Mouse (Mus musculus): ENCODE measurements around the gene Rxfp3. TPM values are rescaled to one million over a fixed set of nuclear protein-coding genes. Genes with fewer than 3 reads are reported as not detected.

Rxfp3 gene
- polyA plus RNA-seq, 1 experiment from 2014 or later, result 0.06 TPM

DNA sequence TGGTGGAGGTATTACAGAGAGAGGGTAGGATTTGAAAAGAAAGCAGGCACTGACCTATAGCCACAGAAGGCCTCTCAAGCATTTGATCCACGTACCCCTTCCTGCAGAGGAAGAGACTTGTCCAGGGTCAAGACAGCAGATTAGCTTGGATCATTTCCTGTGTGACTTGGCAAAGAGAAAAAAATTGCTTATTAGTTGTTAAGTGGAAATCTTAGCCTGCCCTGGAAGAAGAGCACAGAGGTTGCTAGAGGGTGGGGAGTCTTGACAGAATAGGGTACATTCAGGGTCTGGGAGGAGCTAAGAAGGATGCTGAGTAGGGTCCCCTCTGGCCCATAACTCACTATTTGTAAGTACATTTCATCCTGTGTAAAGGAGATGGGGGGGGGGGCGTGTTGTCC, 26.4 kb upstream of the Rxfp3 start:
- no peaks in the 10 kb centered on the region for H3K9me3 ChIP-seq (replicated peaks)
- no peaks in the 10 kb centered on the region for H3K36me3 ChIP-seq
- H3K27me3 ChIP-seq (replicated peaks), result no peaks in the 10 kb centered on the region
- 25% methylated on average over 2 of the region's 2 CpGs for WGBS
- no peak overlapping the region for H3K9ac ChIP-seq
- H3K4me1 ChIP-seq (replicated peaks), result peaks cover 19% of the 10 kb centered on the region
- peak; percentile 36 for ATAC-seq (ENCODE audit: insufficient number of reproducible peaks, low FRiP score)
- peak overlapping the region; percentile 45 for H3K4me3 ChIP-seq
- H3K4me2 ChIP-seq, result peak overlapping the region; percentile 88
- peak overlapping the region; percentile 44; the same call in 1 of the 2 replicates for H3K27ac ChIP-seq (ENCODE audit: poor library complexity, severe bottlenecking)

GRCm38 (mm10) chr15:11062903-11063302, 25.1 kb upstream of the Rxfp3 start:
- Histone ChIP-seq H3K27me3 (replicated peaks) (no peaks in the 10 kb centered on the region), H3K9ac (no peak overlapping the region), H3K4me3 (no peak overlapping the region), H3K4me1 (replicated peaks) (peaks cover 19% of the 10 kb centered on the region), H3K9me3 (replicated peaks) (no peaks in the 10 kb centered on the region), H3K4me2 (no peak overlapping the region), H3K27ac (ENCODE audit: poor library complexity, severe bottlenecking) (no peak overlapping the region), H3K36me3 (no peaks in the 10 kb centered on the region)
- WGBS, result 72% methylated on average over 1 of the region's 1 CpGs
- ATAC-seq (ENCODE audit: insufficient number of reproducible peaks, low FRiP score), result no peak

- Histone ChIP-seq H3K9me3 (replicated peaks) (no peaks in the 10 kb centered on the region), H3K27ac (ENCODE audit: poor library complexity, severe bottlenecking) (no peak overlapping the region), H3K9ac (no peak overlapping the region), H3K27me3 (replicated peaks) (no peaks in the 10 kb centered on the region), H3K4me2 (no peak overlapping the region), H3K4me3 (no peak overlapping the region), H3K4me1 (replicated peaks) (no peaks in the 10 kb centered on the region), H3K36me3 (no peaks in the 10 kb centered on the region)
- WGBS, result 61% methylated on average over 7 of the region's 7 CpGs
- ATAC-seq (ENCODE audit: insufficient number of reproducible peaks, low FRiP score), result no peak
These were observed 16.8 kb upstream of the Rxfp3 start for GRCm38 (mm10) chr15:11054440-11055080.

GRCm38 (mm10) chr15:11053678-11054439, 16.1 kb upstream of the Rxfp3 start:
- Histone ChIP-seq H3K4me3 (no peak overlapping the region), H3K9ac (no peak overlapping the region), H3K36me3 (no peaks in the 10 kb centered on the region), H3K27ac (ENCODE audit: poor library complexity, severe bottlenecking) (no peak overlapping the region), H3K27me3 (replicated peaks) (no peaks in the 10 kb centered on the region), H3K9me3 (replicated peaks) (no peaks in the 10 kb centered on the region), H3K4me1 (replicated peaks) (no peaks in the 10 kb centered on the region), H3K4me2 (no peak overlapping the region)
- 62% methylated on average over 10 of the region's 10 CpGs for WGBS
- no peak for ATAC-seq (ENCODE audit: insufficient number of reproducible peaks, low FRiP score)

- Histone ChIP-seq H3K9me3 (replicated peaks) (no peaks in the 10 kb centered on the region), H3K27me3 (replicated peaks) (peaks cover 6% of the 10 kb centered on the region), H3K4me1 (replicated peaks) (no peaks in the 10 kb centered on the region), H3K9ac (no peak overlapping the region), H3K36me3 (no peaks in the 10 kb centered on the region), H3K4me2 (no peak overlapping the region), H3K27ac (ENCODE audit: poor library complexity, severe bottlenecking) (no peak overlapping the region), H3K4me3 (no peak overlapping the region)
- 71% methylated on average over 5 of the region's 5 CpGs for WGBS
- no peak for ATAC-seq (ENCODE audit: insufficient number of reproducible peaks, low FRiP score)
These were observed 5.0 kb upstream of the Rxfp3 start for GRCm38 (mm10) chr15:11042828-11043227.

DNA sequence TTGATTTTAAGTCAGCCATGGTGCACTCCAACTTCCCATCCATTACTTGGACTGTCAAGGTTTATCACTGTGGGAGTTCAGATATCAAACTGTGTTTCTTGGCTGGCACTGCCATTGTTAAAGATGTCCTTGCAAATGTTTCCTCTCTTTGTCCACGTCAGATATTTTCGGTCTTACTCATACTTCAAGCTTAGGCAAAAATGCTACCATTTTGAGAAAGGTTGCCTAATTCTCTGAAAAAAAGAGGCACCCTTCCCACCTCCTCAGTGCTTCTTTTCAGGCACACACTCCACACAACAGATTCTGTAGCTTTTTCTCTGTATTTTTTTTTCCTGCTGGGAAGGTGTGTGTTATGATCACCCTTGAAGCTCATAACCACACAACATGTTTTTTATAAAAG, 3.4 kb upstream of the Rxfp3 start:
- H3K4me2 ChIP-seq, result no peak overlapping the region
- no peak overlapping the region for H3K4me3 ChIP-seq
- peaks cover 14% of the 10 kb centered on the region for H3K4me1 ChIP-seq (replicated peaks)
- no peaks in the 10 kb centered on the region for H3K36me3 ChIP-seq
- H3K27ac ChIP-seq (ENCODE audit: poor library complexity, severe bottlenecking), result no peak overlapping the region
- 69% methylated on average over 2 of the region's 2 CpGs for WGBS
- H3K9ac ChIP-seq, result no peak overlapping the region
- ATAC-seq (ENCODE audit: insufficient number of reproducible peaks, low FRiP score), result no peak
- peaks cover 22% of the 10 kb centered on the region for H3K27me3 ChIP-seq (replicated peaks)
- H3K9me3 ChIP-seq (replicated peaks), result no peaks in the 10 kb centered on the region

GRCm38 (mm10) chr15:11040067-11040466, 2.3 kb upstream of the Rxfp3 start:
- WGBS, result 23% methylated on average over 5 of the region's 5 CpGs
- H3K27me3 ChIP-seq (replicated peaks), result peaks cover 33% of the 10 kb centered on the region
- peak; percentile 64; the same call in 1 of the 2 replicates for ATAC-seq (ENCODE audit: insufficient number of reproducible peaks, low FRiP score)
- H3K4me3 ChIP-seq, result no peak overlapping the region
- H3K36me3 ChIP-seq, result no peaks in the 10 kb centered on the region
- H3K4me1 ChIP-seq (replicated peaks), result peaks cover 20% of the 10 kb centered on the region
- H3K4me2 ChIP-seq, result no peak overlapping the region
- no peak overlapping the region for H3K9ac ChIP-seq
- H3K27ac ChIP-seq (ENCODE audit: poor library complexity, severe bottlenecking), result no peak overlapping the region
- H3K9me3 ChIP-seq (replicated peaks), result no peaks in the 10 kb centered on the region

DNA sequence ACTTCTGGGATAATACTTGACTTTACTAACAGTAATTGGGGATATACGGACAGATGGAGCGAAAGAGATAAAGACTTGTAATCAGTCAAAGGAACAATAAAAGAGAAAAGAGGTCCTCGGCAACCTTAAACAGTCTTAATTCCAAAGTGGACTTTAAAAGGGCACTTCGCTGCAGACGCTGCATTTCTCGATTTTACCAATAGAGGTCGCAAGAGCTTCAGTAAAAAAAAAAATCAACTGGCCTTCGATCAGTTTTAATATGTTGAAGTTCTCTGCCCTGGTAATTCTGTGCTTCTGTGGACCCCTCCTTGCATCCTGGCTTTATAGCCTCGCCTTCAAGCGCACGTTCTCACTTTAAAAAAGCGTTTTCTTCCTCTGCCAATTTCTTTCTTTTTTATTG, 685 bp upstream of the Rxfp3 start:
- no peak overlapping the region for H3K4me2 ChIP-seq
- H3K27ac ChIP-seq (ENCODE audit: poor library complexity, severe bottlenecking), result no peak overlapping the region
- peaks cover 20% of the 10 kb centered on the region for H3K4me1 ChIP-seq (replicated peaks)
- no peaks in the 10 kb centered on the region for H3K36me3 ChIP-seq
- ATAC-seq (ENCODE audit: insufficient number of reproducible peaks, low FRiP score), result no peak
- H3K9ac ChIP-seq, result no peak overlapping the region
- peaks cover 49% of the 10 kb centered on the region for H3K27me3 ChIP-seq (replicated peaks)
- no peaks in the 10 kb centered on the region for H3K9me3 ChIP-seq (replicated peaks)
- WGBS, result 3% methylated on average over 12 of the region's 12 CpGs
- no peak overlapping the region for H3K4me3 ChIP-seq

GRCm38 (mm10) chr15:11037376-11037695, 455 bp downstream of the Rxfp3 start:
- 3% methylated on average over 8 of the region's 8 CpGs for WGBS
- Histone ChIP-seq H3K9me3 (replicated peaks) (no peaks in the 10 kb centered on the region), H3K27me3 (replicated peaks) (peaks cover 57% of the 10 kb centered on the region), H3K9ac (no peak overlapping the region), H3K4me1 (replicated peaks) (peaks cover 20% of the 10 kb centered on the region), H3K4me2 (peak overlapping the region; percentile 67), H3K4me3 (peak overlapping the region; percentile 38), H3K36me3 (no peaks in the 10 kb centered on the region), H3K27ac (ENCODE audit: poor library complexity, severe bottlenecking) (no peak overlapping the region)
- no peak for ATAC-seq (ENCODE audit: insufficient number of reproducible peaks, low FRiP score)

DNA sequence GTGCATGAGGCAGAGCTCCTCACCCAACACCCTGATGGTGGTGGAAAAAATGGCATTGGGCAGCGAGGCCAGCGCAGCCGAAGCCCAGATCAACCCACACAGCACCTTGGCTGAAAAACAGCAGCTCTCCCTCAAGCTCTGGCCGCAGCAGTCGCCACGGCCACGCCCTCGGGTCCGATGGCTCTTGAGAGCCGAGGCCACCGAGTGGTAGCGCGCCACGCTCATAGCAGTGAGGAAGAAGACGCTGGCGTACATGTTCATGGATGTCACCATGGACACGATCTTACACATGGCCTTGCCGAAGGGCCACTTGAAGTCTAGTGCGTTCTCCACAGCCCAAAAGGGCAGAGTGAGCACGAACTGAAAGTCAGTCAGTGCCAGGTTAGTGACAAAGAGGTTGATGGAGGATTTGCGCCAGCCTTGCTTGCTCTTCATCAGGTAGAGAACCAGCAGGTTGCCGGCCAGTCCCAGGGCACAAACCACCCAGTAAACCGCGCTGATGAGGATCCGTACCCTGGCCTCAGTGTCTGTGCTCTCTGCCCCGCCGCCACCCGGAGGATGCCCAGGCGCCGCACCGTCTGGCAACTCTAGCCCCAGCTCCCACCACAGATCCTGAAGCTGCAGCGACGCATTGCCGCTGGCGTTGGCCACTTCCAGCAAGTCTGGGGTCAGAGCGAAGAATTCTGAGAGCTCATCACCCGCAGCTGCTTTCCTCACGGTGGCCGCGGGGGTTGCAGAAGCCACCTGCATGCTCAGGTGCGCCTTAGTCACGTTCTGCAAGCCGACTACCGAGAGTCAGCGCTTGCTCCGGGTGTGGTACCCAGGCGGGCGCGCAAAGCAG, 1.0 kb downstream of the Rxfp3 start:
- 3% methylated on average over 49 of the region's 49 CpGs for WGBS
- Histone ChIP-seq H3K36me3 (no peaks in the 10 kb centered on the region), H3K9me3 (replicated peaks) (no peaks in the 10 kb centered on the region), H3K27me3 (replicated peaks) (peaks cover 62% of the 10 kb centered on the region), H3K27ac (ENCODE audit: poor library complexity, severe bottlenecking) (no peak overlapping the region), H3K4me3 (peak overlapping the region; percentile 38), H3K4me2 (peak overlapping the region; percentile 67), H3K4me1 (replicated peaks) (peaks cover 20% of the 10 kb centered on the region), H3K9ac (0 out of 2 replicates have a peak overlapping the region, but pooled peaks have one; percentile 1)
- no peak for ATAC-seq (ENCODE audit: insufficient number of reproducible peaks, low FRiP score)

DNA sequence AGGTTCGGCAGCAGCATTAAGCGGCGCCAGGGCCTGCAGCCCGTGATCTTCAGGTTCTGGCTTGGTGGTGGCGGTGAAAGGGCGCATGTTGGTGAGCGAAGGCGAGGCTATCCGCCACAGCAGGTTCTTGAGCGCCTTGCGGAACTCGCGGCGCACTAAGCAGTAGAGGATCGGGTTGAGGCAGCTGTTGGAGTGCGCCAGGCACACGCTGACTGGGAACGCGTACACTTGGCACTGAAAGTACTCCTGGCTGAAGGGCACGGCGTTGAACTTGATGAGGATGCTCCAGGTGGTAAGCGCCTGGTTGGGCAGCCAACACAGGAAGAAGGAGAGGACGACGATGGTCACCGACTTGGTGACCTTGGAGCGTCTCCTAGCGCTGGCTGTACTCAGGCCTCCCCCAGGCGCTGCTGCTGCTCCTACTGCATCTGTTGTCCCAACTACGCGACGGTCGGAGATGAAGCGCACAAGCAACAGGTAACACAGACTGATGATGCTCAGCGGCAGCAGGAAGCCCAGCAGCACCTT, 1.8 kb downstream of the Rxfp3 start:
- Histone ChIP-seq H3K4me2 (peak overlapping the region; percentile 67), H3K4me3 (peak overlapping the region; percentile 38), H3K9ac (no peak overlapping the region), H3K27me3 (replicated peaks) (peaks cover 67% of the 10 kb centered on the region), H3K36me3 (no peaks in the 10 kb centered on the region), H3K27ac (ENCODE audit: poor library complexity, severe bottlenecking) (no peak overlapping the region), H3K4me1 (replicated peaks) (peaks cover 20% of the 10 kb centered on the region), H3K9me3 (replicated peaks) (no peaks in the 10 kb centered on the region)
- 6% methylated on average over 34 of the region's 34 CpGs for WGBS
- no peak for ATAC-seq (ENCODE audit: insufficient number of reproducible peaks, low FRiP score)

Data from heart, embryonic 12.5 days (tissue).